Mouse (Mus musculus) frontal cortex, adult (tissue): ENCODE data around the gene Smim14.

Experiments used
- ATAC-seq: cut with Nextera tagmentation; 2 replicates; pipeline ENCODE4 v1.9.2; 2017; ENCODE audit warnings: mild to moderate bottlenecking, moderate library complexity, mixed read lengths; ENCODE audit not compliant: low TSS enrichment

Gene Smim14

GRCm38 (mm10) chr5:65460361-65460760 lies 76.6 kb downstream of the Smim14 start:
- no peak for ATAC-seq

DNA sequence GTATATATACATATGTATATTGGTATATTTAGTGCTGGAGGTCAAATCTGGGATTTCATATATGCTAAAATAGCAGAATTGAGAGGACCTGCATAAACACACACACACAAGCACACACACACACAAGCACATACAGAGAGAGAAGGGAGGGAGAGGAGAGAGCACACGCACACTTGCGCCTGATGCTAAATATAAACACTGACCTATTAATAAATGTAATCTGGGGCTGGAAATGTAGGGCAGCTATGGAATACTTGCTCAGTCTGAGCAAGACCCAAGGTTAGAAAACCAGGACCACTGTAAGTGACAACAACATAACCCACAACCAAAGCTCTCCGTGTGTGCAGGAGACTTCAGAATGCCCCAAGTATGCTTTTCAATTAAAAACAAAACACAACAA lies 77.5 kb downstream of the Smim14 start:
- no peak for ATAC-seq

DNA sequence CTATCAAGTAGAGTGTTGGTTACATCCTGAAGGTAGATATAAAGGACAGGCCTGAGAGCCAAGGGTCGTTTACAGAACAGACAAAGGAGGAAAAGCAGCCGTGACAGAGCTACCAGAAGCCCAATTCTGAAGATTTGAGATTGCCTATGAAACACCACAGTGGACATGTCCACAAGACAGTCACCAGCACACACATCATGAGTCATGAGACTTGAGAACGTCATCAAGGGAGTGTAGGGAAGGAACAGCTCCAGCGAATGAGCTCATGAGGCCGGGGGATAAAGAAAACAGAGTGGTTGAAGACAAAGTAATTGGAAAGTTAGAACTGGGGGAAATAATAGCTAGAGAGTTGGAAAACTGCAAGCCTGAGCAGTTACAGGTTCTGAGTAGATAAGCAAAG lies 79.1 kb downstream of the Smim14 start:
- ATAC-seq: no peak

GRCm38 (mm10) chr5:65457086-65457827 lies 79.7 kb downstream of the Smim14 start:
- ATAC-seq: peak; percentile 61

GRCm38 (mm10) chr5:65454771-65455170 lies 82.2 kb downstream of the Smim14 start:
- no peak for ATAC-seq

GRCm38 (mm10) chr5:65448941-65449340 lies 88.0 kb downstream of the Smim14 start:
- no peak for ATAC-seq

DNA sequence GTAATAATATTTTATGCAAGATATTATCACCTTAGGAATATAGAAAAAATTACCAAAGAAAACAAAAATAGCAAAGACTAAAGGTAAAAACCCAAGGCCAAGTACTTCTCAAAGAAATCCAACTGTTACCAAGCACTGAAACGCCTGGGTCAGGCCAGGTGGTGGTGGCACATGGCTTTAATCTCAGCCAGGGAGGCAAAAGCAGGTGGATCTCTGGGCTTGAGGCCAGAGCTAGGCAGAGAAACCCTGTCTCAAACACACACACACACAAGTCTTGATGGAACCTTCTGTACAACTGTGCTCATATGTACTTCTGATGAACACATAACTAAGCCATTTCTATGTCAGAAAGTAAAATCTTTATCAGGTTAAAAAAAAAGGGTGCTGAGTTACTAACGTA lies 89.2 kb downstream of the Smim14 start:
- ATAC-seq: no peak

GRCm38 (mm10) chr5:65446756-65447155 lies 90.2 kb downstream of the Smim14 start:
- no peak for ATAC-seq

GRCm38 (mm10) chr5:65444981-65445380 lies 92.0 kb downstream of the Smim14 start:
- no peak for ATAC-seq

DNA sequence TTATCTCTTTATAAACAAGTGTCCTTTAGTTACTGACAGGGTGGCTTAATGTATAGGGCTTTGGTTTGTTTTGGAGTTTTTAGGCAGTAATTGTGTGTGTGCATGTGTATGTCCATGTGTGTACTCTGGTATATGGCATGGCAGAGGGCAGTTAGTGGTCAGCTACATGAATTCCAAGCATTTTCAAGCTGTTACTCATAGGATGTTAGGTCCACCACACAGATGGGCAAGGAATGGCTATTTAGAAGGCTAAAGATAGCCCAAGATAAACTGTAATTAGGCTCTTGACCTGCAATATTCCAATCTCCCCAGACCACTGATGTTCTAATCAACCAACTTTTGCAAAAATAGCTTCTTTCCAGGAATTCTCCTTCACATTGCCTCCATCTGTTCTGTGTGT lies 98.9 kb downstream of the Smim14 start:
- no peak for ATAC-seq

GRCm38 (mm10) chr5:65435806-65436561 lies 101.0 kb downstream of the Smim14 start, which contains the start of gene Ugdh:
TSS of gene Ugdh (minus strand) at chr5:65435949.
- peak; percentile 90 for ATAC-seq

DNA sequence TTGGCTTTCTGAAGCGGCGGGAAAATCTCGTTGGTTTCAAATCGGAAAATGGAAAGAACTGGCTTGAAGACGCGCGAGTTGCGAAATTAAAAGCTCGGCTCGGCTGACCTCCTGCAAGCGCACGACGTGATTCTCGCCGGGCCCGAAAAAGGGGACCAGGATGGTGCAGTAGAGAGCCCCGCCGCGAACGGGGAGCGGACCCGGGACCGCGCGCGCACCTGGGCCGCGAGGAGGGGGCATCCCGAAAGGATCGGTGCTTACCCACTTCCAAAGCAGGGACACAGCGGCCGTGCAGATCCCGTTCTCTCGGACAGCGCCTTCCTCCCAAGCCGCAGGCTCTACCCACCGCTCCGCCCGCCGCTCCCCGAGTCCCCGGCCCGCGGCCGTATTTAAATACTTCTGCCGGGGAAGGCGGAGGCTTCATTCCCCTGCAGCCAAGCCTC lies 101.6 kb downstream of the Smim14 start:
- no peak; the same call in 1 of the 2 replicates for ATAC-seq

DNA sequence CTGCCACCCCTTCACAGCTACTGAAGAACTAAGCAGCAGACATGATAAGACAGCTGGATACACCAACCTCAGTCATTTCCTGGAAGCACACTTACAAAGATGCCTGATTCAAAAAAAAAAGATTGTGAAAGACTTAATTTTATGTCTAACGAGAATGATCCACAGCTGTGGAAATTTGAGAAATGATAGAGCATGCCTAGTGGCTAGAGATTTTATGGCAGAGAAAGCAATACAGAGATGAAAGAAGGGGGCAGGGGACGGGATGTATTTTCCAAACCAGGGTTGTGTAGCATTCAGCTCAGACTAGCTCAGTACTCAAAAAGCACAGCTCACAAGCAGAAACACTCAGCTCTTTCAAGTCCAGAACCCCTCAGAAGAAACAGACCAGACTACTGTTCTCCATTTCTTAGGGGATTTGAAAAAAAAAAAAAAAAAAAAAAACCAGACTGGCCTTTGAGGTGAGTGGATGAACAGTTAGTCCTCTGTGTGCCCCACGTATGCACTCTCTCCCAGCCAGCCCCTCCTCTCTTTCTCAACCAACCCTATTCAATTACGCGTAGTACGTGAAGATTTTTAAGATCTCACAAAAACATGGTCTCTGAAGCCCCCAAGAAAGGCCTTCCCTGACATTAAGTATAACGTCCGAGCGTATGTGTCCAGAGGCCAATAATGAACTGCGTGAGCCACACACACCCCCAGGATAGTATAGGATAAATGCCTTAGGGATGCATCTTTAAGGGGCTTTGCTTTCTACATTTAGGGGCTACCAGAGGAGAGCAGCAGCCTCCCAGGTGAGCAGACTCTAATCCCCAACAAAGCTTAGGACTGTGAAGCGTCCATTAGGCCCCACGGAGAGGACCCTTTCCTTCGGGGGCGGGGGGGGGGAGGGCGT lies 102.3 kb downstream of the Smim14 start:
- ATAC-seq: peak; percentile 35

DNA sequence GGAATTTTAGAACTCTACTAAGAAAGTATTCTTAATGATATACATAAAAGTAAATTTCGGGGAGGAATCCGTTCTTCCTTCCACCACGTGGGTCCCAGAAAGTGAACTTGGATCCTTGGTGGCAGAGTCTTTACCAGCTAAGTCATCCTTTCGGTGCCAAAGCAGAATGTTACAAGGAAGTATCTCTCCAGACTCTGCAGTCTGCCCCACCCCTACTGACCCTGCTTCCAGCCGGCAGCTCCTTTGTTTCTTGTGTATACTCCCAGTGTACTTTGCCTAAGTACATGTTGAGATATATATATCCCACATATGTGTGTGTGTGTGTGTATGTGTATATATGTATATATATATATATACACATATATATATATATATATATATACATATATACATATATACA lies 107.5 kb downstream of the Smim14 start:
- ATAC-seq: no peak

- no peak for ATAC-seq
These were observed 108.7 kb downstream of the Smim14 start for GRCm38 (mm10) chr5:65428321-65428720.

GRCm38 (mm10) chr5:65425251-65425650 lies 111.7 kb downstream of the Smim14 start:
- ATAC-seq: no peak

- ATAC-seq: no peak
These were observed 112.8 kb downstream of the Smim14 start for GRCm38 (mm10) chr5:65424215-65424614.

- no peak for ATAC-seq
These were observed 114.2 kb downstream of the Smim14 start for GRCm38 (mm10) chr5:65422803-65423202.

DNA sequence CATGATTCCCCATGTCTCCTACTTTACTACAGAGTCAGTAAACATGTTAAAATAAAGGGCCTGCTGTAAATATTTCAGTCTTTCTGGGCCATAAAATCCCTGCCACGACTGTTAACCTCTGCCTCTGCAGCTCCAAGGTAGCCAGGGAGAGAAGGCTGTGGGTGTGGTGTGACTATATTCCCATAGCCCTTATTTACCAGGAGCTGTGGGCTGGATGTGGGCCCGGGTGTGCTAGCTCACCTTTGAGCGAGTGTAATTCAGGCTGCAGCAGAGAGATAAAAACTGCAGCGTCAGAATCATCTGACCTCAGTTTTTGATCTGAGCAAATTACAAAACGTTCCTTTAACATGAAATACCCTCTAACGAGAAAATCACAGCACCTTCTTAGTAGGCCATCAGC lies 116.2 kb downstream of the Smim14 start:
- no peak for ATAC-seq

GRCm38 (mm10) chr5:65419136-65419535 lies 117.8 kb downstream of the Smim14 start:
- ATAC-seq: no peak

DNA sequence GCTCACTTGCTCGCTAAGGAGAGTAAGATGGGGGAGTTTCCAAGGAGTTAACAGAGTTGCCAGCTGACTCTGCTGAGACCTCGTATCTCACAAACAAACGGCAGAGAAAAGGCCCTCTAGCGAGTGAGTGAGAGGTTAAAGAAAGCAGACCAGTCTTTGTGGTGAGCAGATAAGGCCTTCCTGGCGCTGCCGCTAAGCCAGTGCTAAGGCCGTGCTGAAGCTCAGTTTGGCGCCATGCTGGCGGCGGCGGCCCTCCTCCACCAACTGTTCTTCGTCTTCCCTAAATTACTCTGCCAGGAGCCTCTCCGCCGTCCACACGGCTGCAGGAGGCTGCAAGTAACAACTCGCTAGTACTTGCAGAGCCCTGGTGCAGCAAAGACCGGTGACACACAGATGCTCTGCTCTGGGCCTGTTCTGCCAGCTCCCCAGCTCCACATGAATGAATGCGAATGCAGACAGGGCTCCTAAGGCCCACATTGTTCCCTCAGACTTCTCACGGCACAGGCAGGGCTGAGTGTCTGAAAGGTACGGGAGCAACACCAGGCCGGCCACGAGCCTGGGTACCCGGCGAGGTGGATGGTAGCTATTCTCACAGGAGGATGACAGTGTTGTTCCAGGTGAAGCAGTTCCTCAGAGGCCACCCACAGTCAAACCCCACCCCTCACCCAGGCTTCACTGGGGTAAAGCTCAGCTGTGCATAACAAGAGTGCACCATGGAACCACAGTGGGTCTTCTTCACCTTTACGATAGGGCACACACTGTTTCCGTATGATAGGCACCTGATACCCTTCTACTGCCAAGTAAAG lies 121.1 kb downstream of the Smim14 start:
- peak; percentile 80 for ATAC-seq
